Mouse (Mus musculus) C2C12 (cell line): ENCODE measurements at regions not wholly inside any gene's neighbourhood (a gene's known extent, or its start where the extent isn't known, plus 50 kb on each side); places are given as distances from the start of the nearest gene placed in this dataset.

ENCODE experiments used
- H3K27me3 ChIP-seq: one replicate; pipeline ENCODE4 v1.6.1; 2011; ENCODE audit not compliant: control insufficient read depth, insufficient read depth, insufficient read length
- H3K36me3 ChIP-seq: one replicate; pipeline ENCODE4 v1.6.1; 2011; ENCODE audit not compliant: control insufficient read depth, insufficient read depth
- H3K4me3 ChIP-seq: one replicate; pipeline ENCODE4 v1.5.1; 2011; ENCODE audit warnings: mild to moderate bottlenecking, control low read depth; ENCODE audit not compliant: poor library complexity, insufficient read depth, severe bottlenecking
- H3K79me2 ChIP-seq: one replicate; pipeline ENCODE4 v1.6.1; 2011; ENCODE audit not compliant: control insufficient read depth, insufficient read depth
- H3K79me3 ChIP-seq: one replicate; pipeline ENCODE4 v1.6.1; 2011; ENCODE audit warnings: low read depth, control low read depth
- H3ac ChIP-seq: one replicate; pipeline ENCODE3; 2011; ENCODE audit warnings: low read depth; ENCODE audit not compliant: control insufficient read depth, insufficient read length
- CEBPB ChIP-seq: IDR thresholded peaks from one replicate; pipeline ENCODE4 v1.6.1; 2011; ENCODE audit warnings: low read depth, mild to moderate bottlenecking, control low read depth, moderate library complexity
- CTCF ChIP-seq: IDR thresholded peaks from one replicate; pipeline ENCODE4 v1.5.1; 2011; ENCODE audit not compliant: control insufficient read depth, insufficient read depth, insufficient read length
- FOSL1 ChIP-seq: IDR thresholded peaks from one replicate; pipeline ENCODE4 v1.8.0; 2011; ENCODE audit warnings: mild to moderate bottlenecking, low read length; ENCODE audit not compliant: poor library complexity, insufficient read depth, severe bottlenecking
- MAX ChIP-seq: IDR thresholded peaks from one replicate; pipeline ENCODE4 v1.6.1; 2011; ENCODE audit warnings: mild to moderate bottlenecking, control low read depth
- MYOD1 ChIP-seq: IDR thresholded peaks from one replicate; pipeline ENCODE4 v1.6.1; 2011; ENCODE audit warnings: low read depth; ENCODE audit not compliant: control insufficient read depth, insufficient read length
- MYOG ChIP-seq: IDR thresholded peaks from one replicate; pipeline ENCODE4 v1.6.1; 2011; ENCODE audit not compliant: control insufficient read depth, insufficient read length; ENCODE audit errors: extremely low read depth
- USF1 ChIP-seq: IDR thresholded peaks from one replicate; pipeline ENCODE4 v1.6.1; 2011; ENCODE audit warnings: low read depth, mild to moderate bottlenecking, control low read depth, moderate library complexity

- Histone ChIP-seq H3K79me2 (no peaks in the 10 kb centered on the region), H3ac (no peak overlapping the region), H3K4me3 (no peak overlapping the region), H3K36me3 (no peaks in the 10 kb centered on the region), H3K27me3 (peaks cover 15% of the 10 kb centered on the region), H3K79me3 (no peaks in the 10 kb centered on the region)
- TF ChIP-seq CTCF (peak; percentile 24), MYOD1 (no peak), USF1 (no peak), FOSL1 (no peak)
These were observed 252.2 kb downstream of the Uaca start for GRCm38 (mm10) chr9:61046517-61046916.

- Histone ChIP-seq H3K79me2 (no peaks in the 10 kb centered on the region), H3K36me3 (no peaks in the 10 kb centered on the region), H3K79me3 (no peaks in the 10 kb centered on the region), H3K27me3 (peaks cover 10% of the 10 kb centered on the region), H3K4me3 (no peak overlapping the region), H3ac (no peak overlapping the region)
- TF ChIP-seq CEBPB (no peak), USF1 (no peak), CTCF (no peak), MAX (no peak), FOSL1 (no peak), MYOD1 (no peak), MYOG (no peak)
These were observed 252.9 kb downstream of the Uaca start for GRCm38 (mm10) chr9:61047289-61047688.

- TF ChIP-seq CTCF (no peak), MAX (no peak), MYOD1 (no peak), CEBPB (no peak), FOSL1 (no peak), MYOG (no peak), USF1 (no peak)
- Histone ChIP-seq H3ac (no peak overlapping the region), H3K79me2 (no peaks in the 10 kb centered on the region), H3K79me3 (no peaks in the 10 kb centered on the region), H3K36me3 (no peaks in the 10 kb centered on the region), H3K4me3 (no peak overlapping the region), H3K27me3 (peaks cover 10% of the 10 kb centered on the region)
These were observed 254.2 kb downstream of the Uaca start for GRCm38 (mm10) chr9:61048576-61048975.

- H3K79me2 ChIP-seq = no peaks in the 10 kb centered on the region
- peaks cover 4% of the 10 kb centered on the region for H3K27me3 ChIP-seq
- TF ChIP-seq USF1 (no peak), MYOD1 (peak; percentile 37)
- H3ac ChIP-seq = no peak overlapping the region
- no peaks in the 10 kb centered on the region for H3K36me3 ChIP-seq
- H3K4me3 ChIP-seq = no peak overlapping the region
- no peaks in the 10 kb centered on the region for H3K79me3 ChIP-seq
These were observed 258.3 kb downstream of the Uaca start for GRCm38 (mm10) chr9:61052621-61053020.

- Histone ChIP-seq H3K36me3 (no peaks in the 10 kb centered on the region), H3ac (no peak overlapping the region), H3K27me3 (no peaks in the 10 kb centered on the region), H3K79me3 (no peaks in the 10 kb centered on the region), H3K79me2 (no peaks in the 10 kb centered on the region), H3K4me3 (no peak overlapping the region)
- TF ChIP-seq USF1 (no peak), CEBPB (no peak), CTCF (no peak), MAX (no peak), FOSL1 (no peak), MYOG (no peak), MYOD1 (no peak)
These were observed 260.1 kb downstream of the Uaca start for GRCm38 (mm10) chr9:61054427-61054826.

- Histone ChIP-seq H3K36me3 (no peaks in the 10 kb centered on the region), H3K79me3 (no peaks in the 10 kb centered on the region), H3K4me3 (no peak overlapping the region), H3ac (no peak overlapping the region), H3K27me3 (no peaks in the 10 kb centered on the region), H3K79me2 (no peaks in the 10 kb centered on the region)
- no peak for TF ChIP-seq MYOD1
- no peak for TF ChIP-seq CEBPB
- no peak for TF ChIP-seq USF1
- no peak for TF ChIP-seq MYOG
- TF ChIP-seq CTCF = no peak
- no peak for TF ChIP-seq FOSL1
- no peak for TF ChIP-seq MAX
These were observed 261.1 kb downstream of the Uaca start for GRCm38 (mm10) chr9:61055392-61055791.
